Mouse (Mus musculus) adrenal gland, postnatal 4 days (tissue): ENCODE results near the gene Kctd5. TPM values are rescaled to one million over a fixed set of nuclear protein-coding genes. Genes with fewer than 3 reads are reported as not detected.

Experiments
- microRNA-seq: library from miRNA; unstranded; fragments of <30 nt; microRNA quantifications from one replicate; pipeline ENCODE4 v1.2.0, GENCODE M21; 2021
- total RNA-seq, 2 experiments: library from RNA; stranded (reverse); gene quantifications; 2 replicates each; pipeline ENCODE4 v1.2.3; 2021

The Kctd5 gene
- total RNA-seq, 2 experiments from 2014 or later, result 34.4 to 34.5 TPM

Small RNA genes lying within 50 kb of the gene (microRNA-seq; reads per million reads assigned to microRNA genes)
- gene Gm27700, result not detected

Other genes starting within 250 kb of the Kctd5 start
- gene Elob, start 244.3 kb downstream of the Kctd5 start, total RNA-seq, result 100 to 1,000 TPM; 364 to 381 TPM
- gene Prss33, start 237.4 kb downstream of the Kctd5 start, total RNA-seq, result not detected
- not detected for gene Prss32, start 229.6 kb downstream of the Kctd5 start, total RNA-seq
- gene Prss41, start 229.3 kb downstream of the Kctd5 start, total RNA-seq, result 1 to 10 TPM; 1.6 to 1.9 TPM
- not detected for gene Prss21, start 205.4 kb downstream of the Kctd5 start, total RNA-seq
- gene Dcpp1, start 192.6 kb downstream of the Kctd5 start, total RNA-seq, result not detected
- not detected for gene Dcpp2, start 192.6 kb downstream of the Kctd5 start, total RNA-seq
- not detected for gene Dcpp3, start 156.0 kb downstream of the Kctd5 start, total RNA-seq
- gene Sbp, start 131.8 kb downstream of the Kctd5 start, total RNA-seq, result not detected
- not detected for gene Sbpl, start 118.2 kb downstream of the Kctd5 start, total RNA-seq
- not detected for gene Prss30, start 92.9 kb downstream of the Kctd5 start, total RNA-seq
- not detected for gene Prss22, start 75.4 kb downstream of the Kctd5 start, total RNA-seq
- gene Prss27, start 35.3 kb downstream of the Kctd5 start, total RNA-seq, result not detected
- gene Pdpk1, start 77.4 kb upstream of the Kctd5 start, total RNA-seq, result 10 to 100 TPM; 51.0 to 51.8 TPM
- 10 to 100 TPM; 44.9 to 46.8 TPM for gene Amdhd2, start 90.3 kb upstream of the Kctd5 start, total RNA-seq
- 100 to 1,000 TPM; 344 to 347 TPM for gene Atp6v0c, start 96.2 kb upstream of the Kctd5 start, total RNA-seq
- gene Tbc1d24, start 132.1 kb upstream of the Kctd5 start, total RNA-seq, result 10 to 100 TPM; 13.7 to 15.9 TPM
- 1 to 10 TPM; 7.6 to 8.2 TPM for gene Ntn3, start 136.0 kb upstream of the Kctd5 start, total RNA-seq
- gene Tedc2, start 147.4 kb upstream of the Kctd5 start, total RNA-seq, result 10 to 100 TPM; 13.8 to 17.6 TPM
- gene Ccnf, start 178.0 kb upstream of the Kctd5 start, total RNA-seq, result 10 to 100 TPM; 23.3 to 25.5 TPM